Mouse (Mus musculus) spleen, adult 2 months (tissue): ENCODE results near the gene Gm17387.

Source experiments
- CTCF ChIP-seq: fragments of 200-500 bp; IDR thresholded peaks from 2 replicates; pipeline ENCODE4 v1.5.1; 2011; ENCODE audit warnings: mild to moderate bottlenecking, inconsistent platforms; ENCODE audit not compliant: insufficient read depth, insufficient read length, insufficient replicate concordance; ENCODE audit errors: extremely low read depth
- POLR2A ChIP-seq: fragments of 200-500 bp; IDR thresholded peaks from 2 replicates; pipeline ENCODE4 v1.6.1; 2011; ENCODE audit warnings: low read depth, low read length, inconsistent platforms

- TF ChIP-seq CTCF (no peak), POLR2A (no peak)
These were observed 34.4 kb downstream of the Gm17387 start for GRCm38 (mm10) chr7:141063353-141063752.
